ENCODE assay signal across 22 mouse cellular contexts in the genomic region with DNA sequence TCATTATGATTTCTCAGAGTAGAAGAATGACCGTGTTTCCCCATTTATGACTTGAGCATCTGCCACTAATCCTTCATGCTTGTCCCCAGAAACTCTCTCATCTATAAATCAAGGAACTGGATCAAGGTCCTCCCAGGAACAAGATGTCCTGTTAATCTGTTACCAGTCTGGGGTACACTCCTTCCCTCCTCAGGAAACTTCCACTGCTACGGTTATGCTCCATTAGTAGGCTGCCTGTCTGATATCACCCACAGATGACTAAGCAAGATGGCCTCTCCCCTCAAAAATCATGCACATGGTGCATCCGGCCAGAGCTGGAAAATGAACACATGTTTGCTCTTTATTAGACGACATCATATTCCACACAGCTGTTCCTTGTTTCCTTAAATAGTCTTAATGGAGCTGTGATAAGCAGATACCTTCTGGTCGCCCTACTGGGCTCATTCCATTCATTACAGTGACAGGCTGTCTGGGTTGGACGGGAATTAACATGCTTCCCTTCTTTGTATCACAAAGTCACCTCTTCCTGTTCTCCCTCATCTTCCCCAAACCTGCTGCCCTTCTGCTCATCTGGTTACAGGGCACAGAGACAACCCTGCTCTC.
DNase-seq lines count a peak whose midpoint lies in the region; ATAC-seq and TF ChIP-seq lines count a peak whose summit lies in the region.
"Had no signal": no experiment of that assay in that cellular context is flagged by ENCODE, and none has a peak within 500 bp of the region (broad histone marks: within the 10 kb centered on the region; RNA-seq: fewer than 3 reads in every experiment).

No protein-coding gene starts in this region.

- no peak overlapping the region for H3K4me3 ChIP-seq in limb, embryonic 13.5 days
- H3K4me3 ChIP-seq in limb, embryonic 10.5 days = no peak overlapping the region
- H3K4me3 ChIP-seq in embryonic facial prominence, embryonic 15.5 days (replicated peaks) = no peak overlapping the region
- H3K4me3 ChIP-seq in limb, embryonic 14.5 days (replicated peaks; ENCODE audit: low read length) = no peak overlapping the region
- H3K4me3 ChIP-seq: forebrain, embryonic 12.5 days; heart, embryonic 15.5 days had no signal

- H3K4me1 ChIP-seq in limb, embryonic 13.5 days = no peaks in the 10 kb centered on the region
- no peaks in the 10 kb centered on the region for H3K4me1 ChIP-seq in limb, embryonic 10.5 days
- H3K4me1 ChIP-seq in embryonic facial prominence, embryonic 15.5 days = no peaks in the 10 kb centered on the region
- no peaks in the 10 kb centered on the region for H3K4me1 ChIP-seq in limb, embryonic 14.5 days (ENCODE audit: control insufficient read depth, insufficient read depth, low read length)
- H3K4me1 ChIP-seq: forebrain, embryonic 12.5 days; heart, embryonic 15.5 days had no signal

- DNase-seq in embryo, embryonic 10.5 days (ENCODE audit: low spot score) = peak; percentile 8
- DNase-seq in embryo, embryonic 10 days (ENCODE audit: low spot score) = no peak
- no peak for DNase-seq in limb, embryonic 10.5 days (ENCODE audit: low spot score)
- peak; percentile 40 for DNase-seq in limb, embryonic 14.5 days (ENCODE audit: low spot score)
- no peak for DNase-seq in thymus, postnatal 14 days
- DNase-seq in urinary bladder, postnatal 25 days (ENCODE audit: low spot score) = no peak
- DNase-seq: adrenal gland, postnatal 10 days; cerebellum, adult 11-12 months; cerebellum, postnatal 36 days; gastrocnemius, postnatal 14 days; kidney, adult 2 months; kidney, postnatal 25 days; right cerebral cortex, adult 18-20 months had no signal

- H3K9ac ChIP-seq in limb, embryonic 13.5 days = no peak overlapping the region
- H3K9ac ChIP-seq in embryonic facial prominence, embryonic 15.5 days = no peak overlapping the region
- no peak overlapping the region for H3K9ac ChIP-seq in limb, embryonic 14.5 days (ENCODE audit: low read depth, low read length, severe bottlenecking)
- H3K9ac ChIP-seq: forebrain, embryonic 12.5 days; heart, embryonic 15.5 days had no signal

- no peak overlapping the region for H3K27ac ChIP-seq in limb, embryonic 13.5 days
- no peak overlapping the region for H3K27ac ChIP-seq in limb, embryonic 10.5 days
- H3K27ac ChIP-seq in embryonic facial prominence, embryonic 15.5 days (replicated peaks) = no peak overlapping the region
- no peak overlapping the region for H3K27ac ChIP-seq in limb, embryonic 14.5 days (replicated peaks; ENCODE audit: low read depth, low read length)
- H3K27ac ChIP-seq: forebrain, embryonic 12.5 days; heart, embryonic 15.5 days; macrophage; stomach, postnatal 0 days had no signal

- no peaks in the 10 kb centered on the region for H3K9me3 ChIP-seq in limb, embryonic 13.5 days
- no peaks in the 10 kb centered on the region for H3K9me3 ChIP-seq in limb, embryonic 10.5 days (replicated peaks)
- H3K9me3 ChIP-seq in embryonic facial prominence, embryonic 15.5 days (replicated peaks) = no peaks in the 10 kb centered on the region
- H3K9me3 ChIP-seq in limb, embryonic 14.5 days (ENCODE audit: control insufficient read depth, low read length) = no peaks in the 10 kb centered on the region
- H3K9me3 ChIP-seq: forebrain, embryonic 12.5 days; heart, embryonic 15.5 days had no signal

- H3K36me3 ChIP-seq in limb, embryonic 13.5 days = no peaks in the 10 kb centered on the region
- H3K36me3 ChIP-seq in limb, embryonic 10.5 days = no peaks in the 10 kb centered on the region
- no peaks in the 10 kb centered on the region for H3K36me3 ChIP-seq in embryonic facial prominence, embryonic 15.5 days
- H3K36me3 ChIP-seq in limb, embryonic 14.5 days (ENCODE audit: control insufficient read depth, insufficient read depth, low read length) = no peaks in the 10 kb centered on the region
- H3K36me3 ChIP-seq: forebrain, embryonic 12.5 days; heart, embryonic 15.5 days had no signal

- TF ChIP-seq POLR2A in limb, embryonic 14.5 days (IDR thresholded peaks at IDR 0.05; ENCODE audit: borderline replicate concordance, extremely low read depth, insufficient read depth, insufficient read length) = no peak

- H3K27me3 ChIP-seq in limb, embryonic 13.5 days = peaks cover 16% of the 10 kb centered on the region; the same call in 1 of the 2 replicates
- H3K27me3 ChIP-seq in limb, embryonic 10.5 days (ENCODE audit: low read depth, poor library complexity, severe bottlenecking) = no peaks in the 10 kb centered on the region
- no peaks in the 10 kb centered on the region for H3K27me3 ChIP-seq in embryonic facial prominence, embryonic 15.5 days
- no peaks in the 10 kb centered on the region for H3K27me3 ChIP-seq in limb, embryonic 14.5 days (ENCODE audit: control insufficient read depth, insufficient read depth, low read length)
- H3K27me3 ChIP-seq: forebrain, embryonic 12.5 days; heart, embryonic 15.5 days had no signal

- no peak overlapping the region for H3K4me2 ChIP-seq in limb, embryonic 13.5 days (replicated peaks)
- no peak overlapping the region for H3K4me2 ChIP-seq in embryonic facial prominence, embryonic 15.5 days (replicated peaks)
- H3K4me2 ChIP-seq in limb, embryonic 14.5 days (replicated peaks; ENCODE audit: low read depth, low read length, severe bottlenecking) = no peak overlapping the region
- H3K4me2 ChIP-seq: forebrain, embryonic 12.5 days; heart, embryonic 15.5 days; liver, embryonic 11.5 days; midbrain, embryonic 11.5 days had no signal

- 42% methylated on average over 6 of the region's 6 CpGs for WGBS in limb, embryonic 13.5 days
- 70% methylated on average over 6 of the region's 6 CpGs for WGBS in limb, embryonic 10.5 days
- WGBS in embryonic facial prominence, embryonic 15.5 days = 37% methylated on average over 6 of the region's 6 CpGs
- 42% methylated on average over 6 of the region's 6 CpGs for WGBS in limb, embryonic 14.5 days

- peak; percentile 54 for ATAC-seq in limb, embryonic 13.5 days (ENCODE audit: low FRiP score, low read depth)
- ATAC-seq in embryonic facial prominence, embryonic 15.5 days (ENCODE audit: insufficient number of reproducible peaks, low FRiP score, low TSS enrichment, low read depth) = 0 out of 2 replicates have a peak, but pooled peaks have one; percentile 19
- ATAC-seq in limb, embryonic 14.5 days (ENCODE audit: low FRiP score, low read depth) = peak; percentile 72
- ATAC-seq: hindbrain, embryonic 16.5 days had no signal

Comparison
In these comparisons a context has a peak if more than half of its experiments do, and no peak if none do; other contexts are left out.
1. DNase-seq: peak in embryo, embryonic 10.5 days (single experiment) and limb, embryonic 14.5 days (single experiment); none in embryo, embryonic 10 days (single experiment), limb, embryonic 10.5 days (single experiment), thymus, postnatal 14 days (single experiment) and urinary bladder, postnatal 25 days (single experiment).
2. ATAC-seq: peak in every context shown above with its lines; median percentile 72 in limb, embryonic 14.5 days; 54 in limb, embryonic 13.5 days; 19 in embryonic facial prominence, embryonic 15.5 days.